Mouse (Mus musculus) small intestine, adult 2 months (tissue): ENCODE results near the gene Fam198a.

Source experiments
- CTCF ChIP-seq: fragments of 200-500 bp; IDR thresholded peaks from 2 replicates; pipeline ENCODE4 v1.5.1; 2012; ENCODE audit warnings: low read depth, mild to moderate bottlenecking, control low read depth, inconsistent platforms, low read length, moderate library complexity, mixed read lengths; ENCODE audit not compliant: insufficient replicate concordance, insufficient read length; ENCODE audit errors: extremely low read depth
- POLR2A ChIP-seq: fragments of 200-500 bp; IDR thresholded peaks from 2 replicates; pipeline ENCODE4 v1.6.1; 2012; ENCODE audit warnings: low read depth, mild to moderate bottlenecking, control low read depth, inconsistent platforms, low read length, moderate library complexity

- no peak for TF ChIP-seq CTCF
- no peak for TF ChIP-seq POLR2A
Observed at GRCm38 (mm10) chr9:121904946-121905345, 45.8 kb upstream of the Fam198a start.
